Mouse (Mus musculus): Measurements from ENCODE around the gene Fam219a.

DNA sequence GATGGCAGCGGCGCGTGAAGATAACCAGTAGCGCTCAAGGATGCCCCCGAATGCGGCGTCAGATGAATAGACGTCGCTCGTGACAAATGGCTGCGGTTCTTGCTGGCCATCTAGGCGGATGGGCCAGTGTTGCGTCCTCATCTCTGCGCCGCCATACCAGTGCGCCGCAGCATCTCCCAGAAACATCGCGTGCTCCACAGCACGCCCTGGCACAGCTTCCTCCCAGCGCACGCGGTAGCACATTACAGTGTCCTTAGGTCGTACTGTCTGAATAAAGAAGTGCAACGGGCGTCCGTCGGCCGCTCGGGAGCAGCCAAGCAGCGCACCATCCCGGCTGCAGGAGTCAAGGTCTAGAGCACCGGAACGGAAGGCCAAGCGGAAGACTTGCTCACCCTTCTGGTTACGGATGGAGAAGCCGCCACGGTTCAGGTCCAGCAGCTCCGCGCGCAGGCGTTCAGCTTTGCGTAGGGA, 70.4 kb downstream of the Fam219a start:
- TF ChIP-seq POLR2A (IDR thresholded peaks at IDR 0.05; ENCODE audit: insufficient read depth, low read depth, low read length) (no peak), CTCF (IDR thresholded peaks at IDR 0.05; ENCODE audit: insufficient read depth, low read depth, low read length) (no peak)
